In genomic region chr13:112464626-112465287, GRCm38 (mm10) we compare ENCODE assay signal across 8 mouse cellular contexts. TPM values are rescaled to one million over a fixed set of nuclear protein-coding genes. Genes with fewer than 3 reads are reported as not detected.
DNase-seq lines count a peak whose midpoint lies in the region; ATAC-seq and TF ChIP-seq lines count a peak whose summit lies in the region.

No protein-coding gene starts in this region.

- H3K4me2 ChIP-seq in heart, embryonic 14.5 days (ENCODE audit: low read length), result peak overlapping the region; percentile 84
- H3K4me2 ChIP-seq in midbrain, embryonic 16.5 days (ENCODE audit: low read length), result peak overlapping the region; percentile 96

- no peak for TF ChIP-seq POLR2A in cortical plate, adult 2 months (IDR thresholded peaks at IDR 0.05; ENCODE audit: extremely low read depth, insufficient read depth, low read length)

- no peak for TF ChIP-seq CTCF in cortical plate, adult 2 months (IDR thresholded peaks at IDR 0.05; ENCODE audit: extremely low read depth, insufficient read depth, low read length)

- no peaks in the 10 kb centered on the region for H3K27me3 ChIP-seq in heart, embryonic 14.5 days (ENCODE audit: control insufficient read depth, insufficient read depth, low read length)
- H3K27me3 ChIP-seq in midbrain, embryonic 16.5 days (ENCODE audit: control insufficient read depth, insufficient read depth, low read depth, low read length), result no peaks in the 10 kb centered on the region

- no peaks in the 10 kb centered on the region for H3K9me3 ChIP-seq in heart, embryonic 14.5 days (ENCODE audit: control insufficient read depth, low read length)
- H3K9me3 ChIP-seq in midbrain, embryonic 16.5 days (replicated peaks; ENCODE audit: control insufficient read depth, low read length, poor library complexity, severe bottlenecking), result no peaks in the 10 kb centered on the region

- peaks cover 2% of the 10 kb centered on the region for H3K4me1 ChIP-seq in cortical plate, adult 2 months (ENCODE audit: control insufficient read depth, insufficient read depth, low read length)
- H3K4me1 ChIP-seq in heart, embryonic 14.5 days (ENCODE audit: control insufficient read depth in 2 of 2, insufficient read depth in 2 of 2, low read length in 2 of 2), result peaks cover 14 to 40% of the 10 kb centered on the region in 2 experiments
- H3K4me1 ChIP-seq in midbrain, embryonic 16.5 days (ENCODE audit: control insufficient read depth, insufficient read depth, low read length), result peaks cover 20% of the 10 kb centered on the region

- H3K36me3 ChIP-seq in heart, embryonic 14.5 days (ENCODE audit: control insufficient read depth, insufficient read depth, low read length), result no peaks in the 10 kb centered on the region
- no peaks in the 10 kb centered on the region for H3K36me3 ChIP-seq in midbrain, embryonic 16.5 days (ENCODE audit: control insufficient read depth, insufficient read depth, low read length)

- no peak for ATAC-seq in heart, embryonic 14.5 days (ENCODE audit: insufficient number of reproducible peaks, insufficient read depth, low FRiP score, low read depth)
- ATAC-seq in midbrain, embryonic 16.5 days, result no peak

- DNase-seq in adrenal gland, postnatal 14 days, result peak; percentile 37
- DNase-seq in adrenal gland, postnatal 4 days (ENCODE audit: low spot score in 2 of 2), result no peak
- DNase-seq in kidney, postnatal 36 days, result peak; percentile 37 to 44
- no peak for DNase-seq in left cerebral cortex, adult 9 months (ENCODE audit: low spot score in 2 of 2)
- DNase-seq in thymus, adult 18-20 months, result no peak

- peak overlapping the region; percentile 77; the same call in 1 of the 2 replicates for H3K27ac ChIP-seq in cortical plate, adult 2 months (ENCODE audit: insufficient read depth, low read length)
- H3K27ac ChIP-seq in heart, embryonic 14.5 days (replicated peaks in 1 of 2; ENCODE audit: control insufficient read depth in 1 of 2, insufficient read depth in 1 of 2, low read depth in 2 of 2, low read length in 2 of 2), result peak overlapping the region; percentile 88 to 96
- H3K27ac ChIP-seq in midbrain, embryonic 16.5 days (ENCODE audit: low read length), result peak overlapping the region; percentile 79

- peak overlapping the region; percentile 96 for H3K9ac ChIP-seq in heart, embryonic 14.5 days (ENCODE audit: low read length)
- H3K9ac ChIP-seq in midbrain, embryonic 16.5 days (ENCODE audit: low read depth, low read length), result peak overlapping the region; percentile 95

- WGBS in heart, embryonic 14.5 days, result under 1% methylated on average over 18 of the region's 18 CpGs
- 4% methylated on average over 18 of the region's 18 CpGs for WGBS in midbrain, embryonic 16.5 days

- H3K4me3 ChIP-seq in cortical plate, adult 2 months (ENCODE audit: insufficient read depth, low read length), result peak overlapping the region; percentile 79
- peak overlapping the region; percentile 92 for H3K4me3 ChIP-seq in heart, embryonic 14.5 days (ENCODE audit: control insufficient read depth in 1 of 2, insufficient read depth in 1 of 2, low read depth in 1 of 2, low read length in 2 of 2)
- H3K4me3 ChIP-seq in midbrain, embryonic 16.5 days (ENCODE audit: low read depth, low read length), result peak overlapping the region; percentile 96

RNA-seq across cellular contexts. Expression of gene Il6st, which starts 0.9 kb away (rescaled TPM):
- total RNA-seq in adrenal gland, postnatal 14 days (2021), result 300 and 308 TPM in 2 replicates
- total RNA-seq in adrenal gland, postnatal 4 days (2021), result 100 to 1,000 TPM; 278 to 288 TPM
- 23.5 and 26.8 TPM in 2 replicates for polyA plus RNA-seq in cortical plate, adult 2 months (2012; rRNA removed)
- 57.6 and 60.6 TPM in 2 replicates for polyA plus RNA-seq in heart, embryonic 14.5 days (2014; fragmentation: Nextera tagmentation; extraction: Ambion mirVana)
- 20.5 and 25.1 TPM in 2 replicates for polyA plus RNA-seq in midbrain, embryonic 16.5 days (2015; fragmentation: Nextera tagmentation; extraction: Ambion mirVana)

Comparison
In these comparisons a context has a peak if more than half of its experiments do, and no peak if none do; other contexts are left out.
1. DNase-seq: peak in adrenal gland, postnatal 14 days (single experiment) and kidney, postnatal 36 days (2 of 2); none in adrenal gland, postnatal 4 days (0 of 2), left cerebral cortex, adult 9 months (0 of 2) and thymus, adult 18-20 months (0 of 2).
2. Peak in every context shown above with its lines, with median percentiles within 50 percentile points of each other: H3K27ac ChIP-seq and H3K4me3 ChIP-seq.